Mouse (Mus musculus): Measurements from ENCODE around the gene Rps27rt. TPM values are rescaled to one million over a fixed set of nuclear protein-coding genes. Genes with fewer than 3 reads are reported as not detected.
A peak's percentile ranks its signal among the peaks of the same experiment; 100 is the strongest.
"Not testable (repeated sequence)": the region's sequence is repeated elsewhere in the genome, so short reads cannot be mapped to it uniquely, and the experiment has no call there.

Gene Rps27rt
- polyA plus RNA-seq, 1 experiment from 2014 or later: 1,042 TPM

DNA sequence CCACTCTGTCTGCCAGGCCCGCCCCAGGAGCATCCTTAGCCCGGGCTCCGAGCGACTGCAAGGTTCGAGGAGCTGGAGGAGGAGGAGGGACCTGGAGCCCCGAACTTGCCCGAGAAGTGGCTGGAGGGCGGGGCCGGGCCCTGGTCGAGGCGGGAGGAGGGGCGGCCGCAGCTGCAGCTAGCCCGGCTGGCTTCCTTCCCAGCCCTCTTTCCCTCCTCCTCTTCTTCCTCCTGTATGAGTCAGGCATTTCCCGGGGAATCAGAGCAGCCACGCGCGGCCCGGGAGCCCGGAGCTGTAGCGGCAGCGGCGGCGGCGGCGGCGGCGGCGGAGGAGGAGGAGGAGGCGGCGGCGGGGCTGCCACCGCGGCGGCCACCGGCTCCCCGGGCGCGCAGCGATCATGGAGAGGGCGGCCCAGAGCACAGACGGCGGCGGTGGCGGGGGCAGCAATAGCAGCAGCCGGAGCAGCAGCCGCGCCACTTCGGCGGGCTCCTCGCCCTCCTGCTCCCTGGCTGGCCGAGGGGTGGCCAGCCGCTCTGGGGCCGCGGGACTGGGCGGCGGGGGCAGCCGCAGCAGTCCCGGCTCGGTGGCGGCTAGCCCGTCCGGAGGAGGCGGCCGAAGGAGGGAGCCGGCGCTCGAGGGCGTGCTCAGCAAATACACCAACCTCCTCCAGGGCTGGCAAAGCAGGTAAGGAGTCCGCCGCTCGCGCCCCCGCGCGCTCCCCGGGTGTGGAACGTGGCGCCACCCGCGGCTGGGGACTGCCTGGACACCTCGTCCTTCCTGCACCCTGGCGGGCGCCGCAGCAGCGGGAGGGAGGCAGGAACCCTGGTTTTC lies 4.0 kb downstream of the Rps27rt start, which contains the start of gene Osbpl10:
TSS of gene Osbpl10 (plus strand) at position 289 of the 831 bp plus-strand sequence.
- peak; percentile 81 for ATAC-seq (ENCODE audit: insufficient read depth, low FRiP score, low read depth)
- Histone ChIP-seq H3K36me3 (no peaks in the 10 kb centered on the region), H3K27ac (peak within 1 kb of the TSS; percentile 82), H3K4me2 (peak within 1 kb of the TSS; percentile 91), H3K9ac (peak within 1 kb of the TSS; percentile 74), H3K4me1 (peaks cover 7% of the 10 kb centered on the region), H3K4me3 (replicated peaks) (peak within 1 kb of the TSS; percentile 75), H3K27me3 (replicated peaks) (no peaks in the 10 kb centered on the region), H3K9me3 (no peaks in the 10 kb centered on the region)
- WGBS: under 1% methylated on average over 67 of the region's 86 CpGs

DNA sequence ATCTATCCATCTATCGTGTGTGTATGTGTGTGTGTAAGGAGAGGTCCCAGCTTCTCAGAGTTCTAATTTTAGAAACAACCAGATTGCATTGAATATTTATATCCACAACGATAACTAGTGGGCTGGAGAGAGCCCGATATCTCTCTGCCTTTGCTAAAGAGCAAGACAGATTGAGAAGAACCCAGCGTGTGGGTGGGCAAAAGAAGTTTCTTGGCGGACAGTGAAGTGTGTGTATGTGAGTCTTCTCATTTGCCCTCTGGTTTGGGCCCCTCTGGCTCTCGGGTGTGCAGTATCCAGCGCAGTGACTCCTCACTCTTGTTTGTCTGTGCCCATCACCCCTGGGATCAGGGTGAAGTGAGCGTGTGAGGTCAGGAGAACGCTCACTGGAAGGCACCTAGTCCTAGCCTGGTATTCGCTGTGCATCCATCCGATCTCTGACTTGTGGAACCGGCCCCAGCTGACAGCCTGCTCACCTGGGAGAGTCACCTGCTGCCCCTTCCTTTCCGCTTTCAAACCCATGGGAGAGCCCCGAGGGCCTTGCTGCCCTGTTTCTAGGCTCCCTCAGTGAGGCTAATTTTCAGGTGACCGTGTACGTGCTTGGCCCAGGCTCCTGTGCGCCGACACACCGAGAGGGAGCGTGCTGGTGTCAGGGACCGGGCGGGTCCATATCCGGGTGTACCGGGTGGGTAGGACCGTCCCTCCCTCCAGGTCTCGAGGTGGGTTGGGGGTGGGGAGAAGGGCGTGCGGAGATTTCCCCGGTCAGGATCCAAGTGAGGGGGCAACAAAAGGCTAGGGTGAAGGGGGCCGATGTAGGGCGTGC lies 4.9 kb downstream of the Rps27rt start:
- ATAC-seq (ENCODE audit: insufficient read depth, low FRiP score, low read depth): peak; percentile 48
- WGBS: 6% methylated on average over 30 of the region's 31 CpGs

DNA sequence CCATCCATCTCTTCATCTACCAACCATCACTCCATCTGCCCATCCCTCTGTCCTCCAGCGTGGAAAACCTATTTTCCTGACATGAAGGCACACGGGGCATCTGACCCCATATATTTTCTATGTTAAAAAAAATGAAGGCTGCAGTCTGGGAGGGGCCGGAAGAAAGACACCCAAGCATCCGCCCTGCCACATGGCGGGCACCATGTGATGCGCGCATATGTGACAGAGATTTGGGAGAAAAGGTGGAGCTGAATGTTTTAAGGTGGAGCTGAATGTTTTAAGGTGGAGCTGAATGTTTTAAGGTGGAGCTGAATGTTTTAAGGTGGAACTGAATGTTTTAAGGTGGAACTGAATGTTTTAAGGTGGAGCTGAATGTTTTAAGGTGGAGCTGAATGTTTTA lies 16.3 kb downstream of the Rps27rt start:
- H3K27ac ChIP-seq; H3K9me3 ChIP-seq; H3K4me3 ChIP-seq (replicated peaks); H3K4me1 ChIP-seq; ATAC-seq (ENCODE audit: insufficient read depth, low FRiP score, low read depth); H3K4me2 ChIP-seq; H3K9ac ChIP-seq; H3K27me3 ChIP-seq (replicated peaks); H3K36me3 ChIP-seq: not testable (repeated sequence)
- WGBS: 85% methylated on average over 7 of the region's 7 CpGs

More for the DNA sequence above, 4.9 kb downstream of the Rps27rt start:
- peak overlapping the region; percentile 91 for H3K4me2 ChIP-seq
- peak overlapping the region; percentile 82 for H3K27ac ChIP-seq
- H3K27me3 ChIP-seq (replicated peaks): no peaks in the 10 kb centered on the region
- H3K9ac ChIP-seq: peak overlapping the region; percentile 74
- H3K9me3 ChIP-seq: no peaks in the 10 kb centered on the region
- H3K4me3 ChIP-seq (replicated peaks): peak overlapping the region; percentile 75
- peaks cover 7% of the 10 kb centered on the region for H3K4me1 ChIP-seq
- H3K36me3 ChIP-seq: no peaks in the 10 kb centered on the region

DNA sequence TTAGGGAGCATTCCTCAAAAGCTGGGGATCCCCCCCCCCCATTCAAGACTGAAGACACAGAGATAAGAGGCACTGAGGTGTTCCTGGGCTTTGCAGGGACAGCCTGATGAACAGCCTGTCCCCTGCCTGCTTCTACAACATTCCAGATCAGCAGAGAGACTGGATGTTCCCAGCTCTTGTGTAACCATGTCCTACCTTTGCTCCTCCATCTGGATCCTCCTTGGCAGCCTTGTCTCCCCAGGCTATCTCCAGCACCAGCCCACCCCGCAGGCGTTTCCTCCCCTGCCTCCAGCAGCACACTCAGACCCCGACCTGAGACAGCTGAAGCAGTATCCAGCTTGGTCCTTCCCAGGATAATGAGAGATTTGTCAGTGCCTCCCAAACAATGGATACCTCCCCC lies 18.4 kb downstream of the Rps27rt start:
- H3K4me1 ChIP-seq: 0 out of 2 replicates have a peak, but pooled peaks cover 2% of the 10 kb centered on the region
- H3K36me3 ChIP-seq: no peaks in the 10 kb centered on the region
- 44% methylated on average over 3 of the region's 3 CpGs for WGBS
- H3K4me3 ChIP-seq (replicated peaks): no peak overlapping the region
- no peak overlapping the region for H3K9ac ChIP-seq
- H3K27ac ChIP-seq: no peak overlapping the region
- no peak for ATAC-seq (ENCODE audit: insufficient read depth, low FRiP score, low read depth)
- no peak overlapping the region for H3K4me2 ChIP-seq
- H3K27me3 ChIP-seq (replicated peaks): no peaks in the 10 kb centered on the region
- H3K9me3 ChIP-seq: no peaks in the 10 kb centered on the region

DNA sequence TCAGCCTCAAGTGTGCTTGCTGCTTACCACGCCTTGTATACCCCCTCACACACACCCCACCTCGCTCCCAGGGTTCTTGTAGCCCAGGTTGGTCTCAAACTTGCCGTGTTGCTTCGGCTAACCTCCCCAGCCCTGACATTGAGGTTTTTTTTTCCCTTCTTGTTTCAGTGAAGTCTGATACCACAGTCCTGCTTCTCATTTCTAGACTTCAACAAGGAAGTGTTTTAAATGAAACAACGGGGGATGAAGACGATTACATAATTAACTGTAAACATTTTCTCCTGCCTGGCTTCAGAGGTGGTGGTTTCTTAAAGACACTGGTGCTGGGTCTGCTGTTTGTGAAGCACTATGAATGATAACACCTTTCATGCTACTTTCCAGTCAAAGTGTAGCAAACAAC lies 21.7 kb downstream of the Rps27rt start:
- H3K4me1 ChIP-seq: 0 out of 2 replicates have a peak, but pooled peaks cover 2% of the 10 kb centered on the region
- H3K4me3 ChIP-seq (replicated peaks): no peak overlapping the region
- no peaks in the 10 kb centered on the region for H3K9me3 ChIP-seq
- no peak overlapping the region for H3K4me2 ChIP-seq
- ATAC-seq (ENCODE audit: insufficient read depth, low FRiP score, low read depth): no peak
- WGBS: 63% methylated on average over 6 of the region's 6 CpGs
- no peak overlapping the region for H3K9ac ChIP-seq
- no peaks in the 10 kb centered on the region for H3K27me3 ChIP-seq (replicated peaks)
- no peak overlapping the region for H3K27ac ChIP-seq
- no peaks in the 10 kb centered on the region for H3K36me3 ChIP-seq

DNA sequence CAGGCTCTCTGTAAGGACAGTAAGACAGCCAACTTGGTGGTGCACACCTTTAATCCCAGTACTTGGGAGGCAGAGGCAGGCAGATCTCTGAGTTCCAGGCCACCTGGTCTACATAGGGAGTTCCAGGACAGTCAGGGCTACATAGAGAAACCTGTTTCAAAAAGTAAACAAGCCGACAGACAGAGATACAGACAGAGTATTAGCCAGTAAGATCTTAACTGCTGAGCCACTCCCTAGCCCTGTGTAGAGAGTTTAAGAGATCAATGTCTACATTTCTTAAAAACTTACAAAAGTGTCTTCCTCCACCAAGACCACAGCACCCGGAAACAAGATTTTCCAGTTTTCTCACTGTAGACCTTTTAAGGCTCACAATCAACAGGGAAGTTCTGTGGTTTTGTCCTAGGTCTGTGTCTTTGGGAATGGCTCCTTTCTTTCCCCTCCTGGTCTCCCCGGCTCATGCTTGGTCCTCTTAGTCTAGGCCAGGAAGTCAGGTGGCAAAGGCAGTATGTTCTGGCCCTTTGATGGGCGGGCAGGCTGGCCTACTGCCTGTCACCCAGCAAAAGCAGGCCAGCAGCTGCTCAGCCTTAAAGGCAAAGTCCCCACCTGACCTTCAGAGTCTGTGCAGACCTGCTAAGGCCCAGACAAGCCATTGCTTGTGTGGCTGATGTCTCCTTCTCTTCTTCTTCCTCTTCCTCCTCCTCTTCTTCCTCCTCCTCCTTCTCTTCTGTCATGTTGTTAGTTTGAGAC lies 22.3 kb downstream of the Rps27rt start:
- 50% methylated on average over 4 of the region's 4 CpGs for WGBS
- H3K9ac ChIP-seq: no peak overlapping the region
- peak overlapping the region; percentile 69; the same call in 1 of the 2 replicates for H3K27ac ChIP-seq
- H3K36me3 ChIP-seq: no peaks in the 10 kb centered on the region
- H3K27me3 ChIP-seq (replicated peaks): no peaks in the 10 kb centered on the region
- H3K4me3 ChIP-seq (replicated peaks): no peak overlapping the region
- H3K9me3 ChIP-seq: no peaks in the 10 kb centered on the region
- H3K4me1 ChIP-seq: 0 out of 2 replicates have a peak, but pooled peaks cover 2% of the 10 kb centered on the region
- no peak; the same call in 1 of the 2 replicates for ATAC-seq (ENCODE audit: insufficient read depth, low FRiP score, low read depth)
- H3K4me2 ChIP-seq: no peak overlapping the region

DNA sequence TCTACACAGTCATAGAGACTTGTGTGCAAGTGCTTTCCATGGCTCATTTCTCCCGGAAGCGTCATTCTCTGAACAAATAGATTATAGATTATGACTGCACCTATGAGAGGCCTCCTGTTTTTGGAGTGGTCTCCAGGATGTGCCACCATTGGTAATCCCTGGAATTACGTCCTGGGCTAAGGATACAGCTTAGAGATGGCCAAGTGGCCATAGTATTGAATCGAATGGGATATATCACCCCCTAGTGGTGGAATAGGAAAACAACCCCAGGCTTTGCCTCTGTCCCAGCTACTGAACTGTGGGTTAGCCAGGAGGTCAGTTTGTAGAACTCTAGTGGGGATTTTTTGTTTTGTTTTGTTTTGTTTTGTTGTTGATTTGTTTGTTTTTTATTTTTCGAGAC lies 25.6 kb downstream of the Rps27rt start:
- Histone ChIP-seq H3K9ac (no peak overlapping the region), H3K27me3 (replicated peaks) (no peaks in the 10 kb centered on the region), H3K4me1 (0 out of 2 replicates have a peak, but pooled peaks cover 4% of the 10 kb centered on the region), H3K4me3 (replicated peaks) (no peak overlapping the region), H3K36me3 (no peaks in the 10 kb centered on the region), H3K4me2 (no peak overlapping the region), H3K27ac (no peak overlapping the region), H3K9me3 (no peaks in the 10 kb centered on the region)
- ATAC-seq (ENCODE audit: insufficient read depth, low FRiP score, low read depth): no peak
- WGBS: 42% methylated on average over 5 of the region's 5 CpGs

DNA sequence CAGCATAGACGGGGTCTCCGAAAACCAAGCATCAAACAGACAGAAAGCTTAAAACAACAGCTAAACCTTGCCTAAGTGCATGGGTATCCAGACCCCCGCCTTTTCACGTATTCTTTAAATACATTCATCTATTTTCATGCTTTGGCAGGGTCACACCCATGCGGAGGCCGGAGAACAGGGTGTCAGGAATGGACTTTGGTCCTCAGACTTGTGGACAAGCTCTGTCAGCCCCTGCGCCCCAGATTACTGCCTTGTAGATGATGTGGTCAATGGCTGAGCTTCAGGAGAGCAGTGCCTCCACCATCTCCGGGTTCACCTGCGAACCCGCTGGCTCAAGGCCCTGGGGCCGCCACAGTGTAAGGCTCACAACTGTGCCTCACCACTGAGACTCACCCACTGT lies 27.2 kb downstream of the Rps27rt start:
- Histone ChIP-seq H3K4me3 (replicated peaks) (no peak overlapping the region), H3K9ac (no peak overlapping the region), H3K27ac (no peak overlapping the region), H3K27me3 (replicated peaks) (no peaks in the 10 kb centered on the region), H3K36me3 (no peaks in the 10 kb centered on the region), H3K4me2 (no peak overlapping the region), H3K4me1 (0 out of 2 replicates have a peak, but pooled peaks cover 3% of the 10 kb centered on the region), H3K9me3 (no peaks in the 10 kb centered on the region)
- peak; percentile 54; the same call in 1 of the 2 replicates for ATAC-seq (ENCODE audit: insufficient read depth, low FRiP score, low read depth)
- WGBS: 82% methylated on average over 11 of the region's 11 CpGs

DNA sequence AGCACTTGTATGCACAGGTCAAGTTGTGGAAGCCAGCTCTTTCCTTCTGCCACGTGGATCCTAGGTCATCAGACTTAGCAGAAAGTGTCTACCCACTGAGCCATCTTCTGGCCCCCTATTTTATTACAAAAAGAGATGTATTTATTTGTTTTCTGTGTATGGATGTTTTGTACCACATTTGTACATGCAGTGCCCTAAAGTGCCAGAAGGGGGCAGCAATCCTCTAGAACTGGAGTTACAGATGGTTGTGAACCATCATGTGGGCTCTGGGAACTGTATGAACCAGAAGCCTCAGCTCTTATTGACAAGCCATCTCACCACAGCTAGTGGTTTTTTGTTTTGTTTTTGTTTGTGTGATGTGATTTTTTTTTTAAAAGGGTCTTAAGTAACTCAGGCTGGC lies 29.7 kb downstream of the Rps27rt start:
- ATAC-seq (ENCODE audit: insufficient read depth, low FRiP score, low read depth): no peak
- 45% methylated on average over 1 of the region's 1 CpGs for WGBS

DNA sequence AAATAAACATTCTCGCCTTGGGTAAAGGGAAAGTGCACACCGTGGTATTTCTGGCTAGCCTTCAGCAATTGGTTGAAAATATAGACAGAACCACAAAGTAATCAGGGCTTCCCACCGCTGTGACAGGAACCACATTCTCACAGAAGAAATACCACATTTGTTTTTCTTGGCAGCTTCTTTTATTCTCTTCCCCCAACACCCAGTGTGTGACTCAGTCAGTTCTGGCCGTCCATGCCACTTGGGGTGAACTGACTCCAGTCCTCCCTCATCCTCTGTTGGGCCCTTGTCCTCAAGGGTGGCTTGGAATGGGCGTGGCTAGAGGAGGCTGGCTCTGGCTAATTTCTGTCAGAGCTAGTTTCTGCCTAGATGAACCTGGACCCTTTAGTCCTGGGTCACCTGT lies 34.1 kb downstream of the Rps27rt start:
- Histone ChIP-seq H3K4me1 (0 out of 2 replicates have a peak, but pooled peaks cover 3% of the 10 kb centered on the region), H3K27me3 (replicated peaks) (no peaks in the 10 kb centered on the region), H3K4me2 (no peak overlapping the region), H3K9ac (no peak overlapping the region), H3K4me3 (replicated peaks) (no peak overlapping the region), H3K36me3 (no peaks in the 10 kb centered on the region), H3K9me3 (no peaks in the 10 kb centered on the region), H3K27ac (no peak overlapping the region; the same call in 1 of the 2 replicates)
- ATAC-seq (ENCODE audit: insufficient read depth, low FRiP score, low read depth): no peak
- 45% methylated on average over 5 of the region's 5 CpGs for WGBS

More for the DNA sequence above, 29.7 kb downstream of the Rps27rt start:
- H3K27ac ChIP-seq: no peak overlapping the region
- H3K4me3 ChIP-seq (replicated peaks): no peak overlapping the region
- H3K27me3 ChIP-seq (replicated peaks): no peaks in the 10 kb centered on the region
- H3K4me1 ChIP-seq: 0 out of 2 replicates have a peak, but pooled peaks cover 5% of the 10 kb centered on the region
- no peaks in the 10 kb centered on the region for H3K9me3 ChIP-seq
- H3K9ac ChIP-seq: no peak overlapping the region
- no peak overlapping the region for H3K4me2 ChIP-seq
- no peaks in the 10 kb centered on the region for H3K36me3 ChIP-seq

DNA sequence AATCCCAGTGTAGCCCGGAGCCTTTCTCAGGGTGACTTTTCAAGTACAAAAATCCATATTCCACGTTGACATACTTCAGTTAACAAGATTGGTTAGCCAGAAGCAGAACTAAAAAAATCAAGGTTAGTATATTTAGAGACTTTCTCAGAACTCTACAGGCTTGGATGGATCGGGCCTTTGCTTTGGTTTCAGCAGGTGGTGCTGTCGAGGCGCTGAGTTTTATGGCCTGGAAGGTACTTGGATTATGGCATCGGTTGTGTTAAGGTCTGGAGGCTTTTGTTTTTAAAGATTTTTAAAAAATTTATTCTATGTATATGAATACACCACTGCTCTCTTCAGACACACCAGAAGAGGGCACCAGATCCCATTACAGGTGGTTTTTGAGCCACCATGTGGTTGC lies 37.0 kb downstream of the Rps27rt start:
- Histone ChIP-seq H3K4me2 (no peak overlapping the region), H3K9me3 (no peaks in the 10 kb centered on the region), H3K4me1 (0 out of 2 replicates have a peak, but pooled peaks cover 3% of the 10 kb centered on the region), H3K27me3 (replicated peaks) (no peaks in the 10 kb centered on the region), H3K4me3 (replicated peaks) (no peak overlapping the region), H3K36me3 (no peaks in the 10 kb centered on the region), H3K9ac (no peak overlapping the region), H3K27ac (no peak overlapping the region)
- 85% methylated on average over 6 of the region's 6 CpGs for WGBS
- ATAC-seq (ENCODE audit: insufficient read depth, low FRiP score, low read depth): no peak

All from stomach, embryonic 15.5 days (tissue).